Mouse (Mus musculus) midbrain, postnatal 0 days (tissue): ENCODE data around the gene Sfrp2. TPM values are rescaled to one million over a fixed set of nuclear protein-coding genes. Genes with fewer than 3 reads are reported as not detected.

Source experiments
- ATAC-seq: fragments of 200-750 bp; cut with Nextera tagmentation; 2 replicates; pipeline ENCODE4 v1.8.0; 2017; ENCODE audit warnings: moderate number of reproducible peaks, mild to moderate bottlenecking, moderate TSS enrichment, moderate library complexity; ENCODE audit not compliant: low FRiP score
- DNase-seq: peaks from one replicate; pipeline ENCODE4 v3.0.0-alpha.2; 2015; ENCODE audit warnings: low spot score
- H3K27ac ChIP-seq: fragments of 300-500 bp; sonication (generic); 2 replicates; pipeline ENCODE4 v1.5.1; 2014; ENCODE audit warnings: low read depth, mild to moderate bottlenecking, low read length, mixed read lengths
- H3K27me3 ChIP-seq: fragments of 300-500 bp; sonication (generic); 2 replicates; pipeline ENCODE4 v1.6.1; 2014; ENCODE audit warnings: low read length, control low read depth, mixed read lengths; ENCODE audit not compliant: insufficient read depth
- H3K36me3 ChIP-seq: fragments of 300-500 bp; sonication (generic); 2 replicates; pipeline ENCODE4 v1.6.1; 2014; ENCODE audit warnings: low read length, control low read depth, mixed read lengths; ENCODE audit not compliant: insufficient read depth
- H3K4me1 ChIP-seq: fragments of 300-500 bp; sonication (generic); 2 replicates; pipeline ENCODE4 v1.6.1; 2014; ENCODE audit warnings: mild to moderate bottlenecking, control low read depth, antibody characterized with exemption, low read length, mixed read lengths; ENCODE audit not compliant: insufficient read depth
- H3K4me2 ChIP-seq: fragments of 300-500 bp; sonication (generic); 2 replicates; pipeline ENCODE4 v1.6.1; 2014; ENCODE audit warnings: low read depth, mild to moderate bottlenecking, low read length, mixed read lengths; ENCODE audit not compliant: poor library complexity, severe bottlenecking
- H3K4me3 ChIP-seq: fragments of 300-500 bp; sonication (generic); 2 replicates; pipeline ENCODE4 v1.5.1; 2014; ENCODE audit warnings: low read depth, mild to moderate bottlenecking, low read length, moderate library complexity
- H3K9ac ChIP-seq: fragments of 300-500 bp; sonication (generic); replicated peaks from 2 replicates; pipeline ENCODE4 v1.6.1; 2014; ENCODE audit warnings: mild to moderate bottlenecking, low read length, moderate library complexity, mixed read lengths; ENCODE audit not compliant: poor library complexity, severe bottlenecking
- H3K9me3 ChIP-seq: fragments of 300-500 bp; sonication (generic); 2 replicates; pipeline ENCODE4 v1.6.1; 2016; ENCODE audit warnings: low read length, control low read depth
- CTCF ChIP-seq: IDR thresholded peaks from 2 replicates; pipeline ENCODE4 v1.5.1; 2016; ENCODE audit warnings: antibody characterized with exemption, mild to moderate bottlenecking
- WGBS: fragments of 180-500 bp; shearing (Covaris S2); extraction: QIAGEN DNeasy Blood & Tissue Kit; methylation state at CpG from one replicate; pipeline ENCODE4 v1.1.7; 2014; 5-methylcytosine and 5-hydroxymethylcytosine counted together
- polyA plus RNA-seq: library from polyadenylated mRNA; unstranded; fragments of >200 nt; fragmentation: Nextera tagmentation; extraction: Ambion mirVana; gene quantifications from 2 replicates; pipeline ENCODE4 v1.2.1, GENCODE M21; 2015
- total RNA-seq: library from RNA; depleted of rRNA; stranded (reverse); fragments of >200 nt; gene quantifications from 2 replicates; pipeline ENCODE4 v1.2.3, GENCODE M21; 2014; rRNA removed

Gene Sfrp2
- 30.8 and 70.0 TPM in 2 replicates for total RNA-seq
- polyA plus RNA-seq, result 32.8 and 34.1 TPM in 2 replicates

- peak within 1 kb of the TSS; percentile 67 for H3K9ac ChIP-seq
- no peaks in the 10 kb centered on the region for H3K36me3 ChIP-seq
- no peaks in the 10 kb centered on the region; the same call in 1 of the 2 replicates for H3K27me3 ChIP-seq
- no peak within 1 kb of the TSS for H3K27ac ChIP-seq
- WGBS, result under 1% methylated on average over 81 of the region's 82 CpGs
- TF ChIP-seq CTCF, result no peak
- peak within 1 kb of the TSS; percentile 79 for H3K4me2 ChIP-seq
- peak within 1 kb of the TSS; percentile 48 for H3K4me3 ChIP-seq
- H3K9me3 ChIP-seq, result no peaks in the 10 kb centered on the region
- DNase-seq, result peak; percentile 73
- peaks cover 2% of the 10 kb centered on the region; the same call in 1 of the 2 replicates for H3K4me1 ChIP-seq
- peak; percentile 70 for ATAC-seq
These were observed at the start of gene Sfrp2 for GRCm38 (mm10) chr3:83765871-83766725. Gene Sfrp2 (plus strand): TSS chr3:83766321.

GRCm38 (mm10) chr3:83717643-83718231 is 48.4 kb upstream of the Sfrp2 start:
- Histone ChIP-seq H3K4me1 (no peaks in the 10 kb centered on the region), H3K4me2 (no peak overlapping the region), H3K27me3 (no peaks in the 10 kb centered on the region), H3K27ac (no peak overlapping the region), H3K36me3 (no peaks in the 10 kb centered on the region), H3K9me3 (no peaks in the 10 kb centered on the region), H3K9ac (no peak overlapping the region), H3K4me3 (no peak overlapping the region)
- DNase-seq (no peak), ATAC-seq (no peak)
- no peak for TF ChIP-seq CTCF
- WGBS, result 71% methylated on average over 7 of the region's 7 CpGs

GRCm38 (mm10) chr3:83718662-83719061 is 47.5 kb upstream of the Sfrp2 start:
- Histone ChIP-seq H3K4me2 (no peak overlapping the region), H3K4me1 (no peaks in the 10 kb centered on the region), H3K9ac (no peak overlapping the region), H3K9me3 (no peaks in the 10 kb centered on the region), H3K36me3 (no peaks in the 10 kb centered on the region), H3K27me3 (no peaks in the 10 kb centered on the region), H3K27ac (no peak overlapping the region), H3K4me3 (no peak overlapping the region)
- no peak for TF ChIP-seq CTCF
- ATAC-seq, result no peak
- WGBS, result 75% methylated on average over 4 of the region's 4 CpGs
- no peak for DNase-seq

GRCm38 (mm10) chr3:83728223-83728622 is 37.9 kb upstream of the Sfrp2 start:
- DNase-seq, result no peak
- Histone ChIP-seq H3K9me3 (no peaks in the 10 kb centered on the region), H3K4me2 (no peak overlapping the region), H3K27me3 (no peaks in the 10 kb centered on the region), H3K27ac (no peak overlapping the region), H3K36me3 (no peaks in the 10 kb centered on the region), H3K4me1 (no peaks in the 10 kb centered on the region), H3K4me3 (no peak overlapping the region), H3K9ac (no peak overlapping the region)
- TF ChIP-seq CTCF, result no peak
- ATAC-seq, result no peak
- WGBS, result 84% methylated on average over 3 of the region's 3 CpGs

GRCm38 (mm10) chr3:83728675-83729390 is 37.3 kb upstream of the Sfrp2 start:
- Histone ChIP-seq H3K9ac (no peak overlapping the region), H3K4me1 (no peaks in the 10 kb centered on the region), H3K27ac (no peak overlapping the region), H3K4me3 (no peak overlapping the region), H3K4me2 (no peak overlapping the region), H3K9me3 (no peaks in the 10 kb centered on the region), H3K27me3 (no peaks in the 10 kb centered on the region), H3K36me3 (no peaks in the 10 kb centered on the region)
- no peak for DNase-seq
- TF ChIP-seq CTCF, result no peak
- 87% methylated on average over 9 of the region's 9 CpGs for WGBS
- no peak for ATAC-seq
